Mouse (Mus musculus) ES-E14 (cell line): Measurements from ENCODE around the gene Dctpp1. TPM values are rescaled to one million over a fixed set of nuclear protein-coding genes. Genes with fewer than 3 reads are reported as not detected.

Source experiments
- DNase-seq: peaks from one replicate; pipeline ENCODE4 v3.0.0-alpha.2; 2013; ENCODE audit warnings: low read depth, low spot score
- H3K27ac ChIP-seq: 2 replicates; pipeline ENCODE4 v1.5.1; 2012; ENCODE audit warnings: low read depth, mild to moderate bottlenecking, low read length, moderate library complexity, mixed read lengths; ENCODE audit not compliant: poor library complexity, insufficient read depth, severe bottlenecking
- H3K36me3 ChIP-seq: 2 replicates; pipeline ENCODE4 v1.6.1; 2012; ENCODE audit warnings: mild to moderate bottlenecking, low read length, moderate library complexity, mixed read lengths; ENCODE audit not compliant: control insufficient read depth, poor library complexity, insufficient read depth, severe bottlenecking
- H3K4me1 ChIP-seq, 2 experiments: fragments of 150-350 bp in 1 of 2; sonication (generic) in 1 of 2; 2 replicates each; pipeline ENCODE4 v1.6.1; 2012; ENCODE audit warnings: low read length in 2 of 2, mild to moderate bottlenecking in 1 of 2, mixed read lengths in 1 of 2; ENCODE audit not compliant: control insufficient read depth in 2 of 2, insufficient read depth in 2 of 2, poor library complexity in 1 of 2
- H3K4me3 ChIP-seq, 2 experiments: fragments of 150-350 bp in 1 of 2; sonication (generic) in 1 of 2; 2 replicates each; pipeline ENCODE4 v1.5.1; 2012; ENCODE audit warnings: low read length in 2 of 2, low read depth in 1 of 2, mild to moderate bottlenecking in 1 of 2, mixed read lengths in 1 of 2; ENCODE audit not compliant: insufficient read depth in 1 of 2, poor library complexity in 1 of 2, severe bottlenecking in 1 of 2
- H3K9ac ChIP-seq: 2 replicates; pipeline ENCODE4 v1.6.1; 2012; ENCODE audit warnings: low read depth, mild to moderate bottlenecking, low read length, mixed read lengths; ENCODE audit not compliant: poor library complexity, insufficient read depth, severe bottlenecking
- H3K9me3 ChIP-seq: fragments of 150-350 bp; sonication (generic); 2 replicates; pipeline ENCODE4 v1.6.1; 2012; ENCODE audit warnings: low read depth, mild to moderate bottlenecking, low read length; ENCODE audit not compliant: control insufficient read depth, insufficient read depth
- CHD2 ChIP-seq: IDR thresholded peaks from 2 replicates; pipeline ENCODE4 v1.6.1; 2014; ENCODE audit warnings: mild to moderate bottlenecking, low read depth, low read length, inconsistent platforms
- HCFC1 ChIP-seq: IDR thresholded peaks from 2 replicates; pipeline ENCODE4 v1.6.1; 2012; ENCODE audit warnings: low read length, inconsistent platforms, borderline replicate concordance; ENCODE audit not compliant: insufficient read depth
- MAFK ChIP-seq: IDR thresholded peaks from 2 replicates; pipeline ENCODE4 v1.6.1; 2014; ENCODE audit warnings: mild to moderate bottlenecking, low read depth, low read length, inconsistent platforms; ENCODE audit not compliant: insufficient read depth
- ZC3H11A ChIP-seq: IDR thresholded peaks from 2 replicates; pipeline ENCODE4 v1.6.1; 2012; ENCODE audit warnings: low read depth, mild to moderate bottlenecking, inconsistent platforms, low read length, borderline replicate concordance
- ZNF384 ChIP-seq: IDR thresholded peaks from 2 replicates; pipeline ENCODE4 v1.6.1; 2012; ENCODE audit warnings: low read depth, low read length, inconsistent platforms
- in situ Hi-C, 2 experiments: fragments of 600-800 bp; cut with MboI; formaldehyde crosslinking; loops; one replicate each; pipeline ENCODE4 v1.15.1; 2025; ENCODE audit warnings: low sequenced_read_pairs in 2 of 2, inconsistent platforms in 1 of 2; ENCODE audit not compliant: unreplicated experiment in 2 of 2
- total RNA-seq: library from RNA; depleted of rRNA; stranded (reverse); fragments of 300-350 nt; gene quantifications from 2 replicates; pipeline ENCODE4 v1.2.3, GENCODE M21; 2012; rRNA removed

Gene Dctpp1
- total RNA-seq, 1 experiment: 391 TPM

DNA sequence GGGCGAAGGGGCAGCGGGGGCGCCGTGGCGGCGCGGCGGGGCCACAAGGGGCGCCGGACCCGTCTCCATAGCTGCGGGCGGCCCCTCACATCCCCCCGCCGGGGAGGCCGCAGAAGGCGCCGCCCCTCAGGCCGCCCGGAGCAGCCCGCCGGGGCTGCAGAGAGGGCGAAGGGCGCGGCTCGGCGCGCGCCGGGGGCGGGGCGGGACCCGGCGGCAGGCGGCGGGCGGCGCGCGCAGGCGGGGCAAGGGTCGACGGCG lies 52.3 kb downstream of the Dctpp1 start, which contains the start of gene Tbc1d10b:
Tbc1d10b (minus strand) TSS at position 174 of the 258 bp plus-strand sequence.
- Histone ChIP-seq H3K9me3 (no peaks in the 10 kb centered on the region), H3K4me3 (peak within 1 kb of the TSS; percentile 93 to 94), H3K36me3 (peaks cover 11% of the 10 kb centered on the region), H3K9ac (peak within 1 kb of the TSS; percentile 97), H3K4me1 (peaks cover 9 to 27% of the 10 kb centered on the region in 2 experiments), H3K27ac (peak within 1 kb of the TSS; percentile 85)
- TF ChIP-seq MAFK: no peak
- TF ChIP-seq ZNF384: no peak
- TF ChIP-seq HCFC1: no peak
- TF ChIP-seq ZC3H11A: no peak
- no peak for TF ChIP-seq CHD2
- DNase-seq: no peak
- in situ Hi-C loops: no loop called here

DNA sequence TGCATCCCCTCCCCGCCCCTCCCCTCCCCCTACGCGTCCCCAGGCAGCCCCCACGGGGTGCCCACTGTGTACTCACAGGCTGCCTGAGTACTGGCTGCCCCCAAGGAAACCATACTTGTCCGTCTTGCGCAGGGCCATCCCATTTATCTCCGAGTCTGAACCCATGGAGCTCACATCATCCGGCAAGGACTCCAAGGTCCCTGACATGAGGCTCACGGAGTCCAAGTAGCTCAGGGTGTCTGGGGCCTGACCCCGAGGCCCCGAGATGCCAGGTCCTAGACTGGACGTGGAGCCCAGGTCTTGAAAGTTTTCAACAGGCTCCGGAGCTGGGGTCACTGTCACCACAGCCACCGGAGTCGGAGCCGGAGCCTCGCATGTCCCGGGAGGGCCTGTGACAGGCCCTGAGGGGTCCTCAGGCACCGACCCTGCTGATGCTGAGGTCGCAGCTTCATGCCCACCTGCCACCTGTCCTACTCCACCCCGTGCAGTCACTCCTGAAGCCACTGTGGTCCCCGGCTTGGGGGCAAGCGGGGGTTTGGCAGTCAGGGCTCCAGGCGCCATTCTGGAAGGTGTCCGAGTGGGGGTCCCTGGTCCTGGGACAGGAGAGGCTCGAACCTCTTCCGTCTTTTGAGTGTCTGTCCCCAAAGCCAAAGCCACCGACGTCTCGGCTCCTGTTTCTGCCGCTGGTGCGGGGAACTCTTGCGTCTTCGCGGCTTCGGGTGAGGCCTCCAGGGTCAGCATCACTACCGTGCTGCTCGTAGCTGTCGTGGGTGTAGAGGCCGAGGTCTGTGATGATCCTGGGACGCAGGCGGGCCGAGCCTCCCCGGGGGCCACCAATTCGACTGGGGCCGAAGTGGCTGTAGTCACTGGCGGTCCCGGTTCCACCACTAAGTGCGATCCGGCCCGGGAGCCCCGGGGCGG lies 52.9 kb downstream of the Dctpp1 start:
- H3K4me3 ChIP-seq: peak overlapping the region; percentile 93 to 94
- H3K9ac ChIP-seq: peak overlapping the region; percentile 97
- in situ Hi-C loops: no loop called here
- TF ChIP-seq ZNF384: no peak
- no peak for TF ChIP-seq HCFC1
- no peak for TF ChIP-seq CHD2
- no peak for TF ChIP-seq ZC3H11A
- no peak for TF ChIP-seq MAFK
- no peak for DNase-seq
- peaks cover 6 to 24% of the 10 kb centered on the region in 2 experiments; a peak in 3 of 4 replicates for H3K4me1 ChIP-seq
- H3K9me3 ChIP-seq: no peaks in the 10 kb centered on the region
- H3K27ac ChIP-seq: peak overlapping the region; percentile 85
- peaks cover 16% of the 10 kb centered on the region for H3K36me3 ChIP-seq

Other genes with a start within 250 kb of the Dctpp1 start
- 49.2 and 56.0 TPM in 2 replicates for gene Mvp, start 246.1 kb downstream of the Dctpp1 start, total RNA-seq
- gene Pagr1b, start 244.2 kb downstream of the Dctpp1 start, total RNA-seq: 0.63 and 1.3 TPM in 2 replicates
- gene Pagr1a, start 243.4 kb downstream of the Dctpp1 start, total RNA-seq: 12.1 and 32.3 TPM in 2 replicates
- 23.4 and 38.4 TPM in 2 replicates for gene Gm42742, start 239.6 kb downstream of the Dctpp1 start, total RNA-seq
- 0.36 and 0.85 TPM in 2 replicates for gene Prrt2, start 239.5 kb downstream of the Dctpp1 start, total RNA-seq
- gene Maz, start 233.7 kb downstream of the Dctpp1 start, total RNA-seq: 134 and 164 TPM in 2 replicates
- gene Kif22, start 218.2 kb downstream of the Dctpp1 start, total RNA-seq: 97.4 and 117 TPM in 2 replicates
- gene Zg16, start 173.4 kb downstream of the Dctpp1 start, total RNA-seq: not detected in 2 replicates
- 13.5 and 31.2 TPM in 2 replicates for gene AI467606, start 169.3 kb downstream of the Dctpp1 start, total RNA-seq
- 5.6 and 7.1 TPM in 2 replicates for gene Qprt, start 138.5 kb downstream of the Dctpp1 start, total RNA-seq
- gene Spn, start 122.9 kb downstream of the Dctpp1 start, total RNA-seq: 30.2 and 67.4 TPM in 2 replicates
- gene Cd2bp2, start 64.7 kb downstream of the Dctpp1 start, total RNA-seq: 113 and 133 TPM in 2 replicates
- 63.3 and 67.0 TPM in 2 replicates for gene Tbc1d10b, start 52.2 kb downstream of the Dctpp1 start, total RNA-seq
- 322 and 498 TPM in 2 replicates for gene Mylpf, start 51.8 kb downstream of the Dctpp1 start, total RNA-seq
- 55.2 and 64.7 TPM in 2 replicates for gene Zfp553, start 27.6 kb downstream of the Dctpp1 start, total RNA-seq
- gene Sept1, start 27.6 kb downstream of the Dctpp1 start, total RNA-seq: 85.8 and 128 TPM in 2 replicates
- gene Zfp771, start 16.4 kb downstream of the Dctpp1 start, total RNA-seq: 18.7 and 21.6 TPM in 2 replicates
- gene Sephs2, start 13.3 kb upstream of the Dctpp1 start, total RNA-seq: 104 and 113 TPM in 2 replicates
- gene Itgal, start 35.6 kb upstream of the Dctpp1 start, total RNA-seq: 1.8 and 2.2 TPM in 2 replicates
- gene Zfp768, start 84.9 kb upstream of the Dctpp1 start, total RNA-seq: 3.5 and 4.4 TPM in 2 replicates
- gene Zfp747, start 115.3 kb upstream of the Dctpp1 start, total RNA-seq: 8.7 and 9.0 TPM in 2 replicates
- gene 9130019O22Rik, start 126.5 kb upstream of the Dctpp1 start, total RNA-seq: 4.1 and 4.2 TPM in 2 replicates
- 2.5 and 3.2 TPM in 2 replicates for gene E430018J23Rik, start 132.9 kb upstream of the Dctpp1 start, total RNA-seq
- gene Zfp764, start 146.1 kb upstream of the Dctpp1 start, total RNA-seq: 3.3 and 4.2 TPM in 2 replicates
- gene Zfp688, start 161.4 kb upstream of the Dctpp1 start, total RNA-seq: 12.5 and 17.3 TPM in 2 replicates
- 2.5 and 3.5 TPM in 2 replicates for gene Zfp689, start 188.4 kb upstream of the Dctpp1 start, total RNA-seq
- gene Prr14, start 198.9 kb upstream of the Dctpp1 start, total RNA-seq: 16.3 and 17.1 TPM in 2 replicates
- gene Fbrs, start 218.5 kb upstream of the Dctpp1 start, total RNA-seq: 11.1 and 13.4 TPM in 2 replicates